Mouse (Mus musculus) MEL (cell line): ENCODE data around the gene Slc24a4. TPM values are rescaled to one million over a fixed set of nuclear protein-coding genes. Genes with fewer than 3 reads are reported as not detected.

Experiments
- DNase-seq: peaks from one replicate; pipeline ENCODE4 v3.0.0; 2011; ENCODE audit warnings: low read depth, low spot score
- H3K27ac ChIP-seq: 2 replicates; pipeline ENCODE4 v1.5.1; 2012; ENCODE audit warnings: low read depth, mild to moderate bottlenecking, control low read depth, low read length, moderate library complexity; ENCODE audit not compliant: control insufficient read depth
- H3K27me3 ChIP-seq, 2 experiments: fragments of 150-350 bp in 1 of 2; sonication (generic) in 1 of 2; 2 replicates each; pipeline ENCODE4 v1.6.1; 2012; ENCODE audit warnings: low read length in 2 of 2, mild to moderate bottlenecking in 2 of 2, improper control_type of control experiment in 1 of 2, moderate library complexity in 1 of 2; ENCODE audit not compliant: insufficient read depth in 2 of 2, control insufficient read depth in 1 of 2
- H3K36me3 ChIP-seq, 2 experiments: 2 replicates each; pipeline ENCODE4 v1.6.1; 2012 to 2014; ENCODE audit warnings: low read length in 2 of 2, improper control_type of control experiment in 1 of 2, inconsistent platforms in 1 of 2, mild to moderate bottlenecking in 1 of 2; ENCODE audit not compliant: insufficient read depth in 2 of 2, control insufficient read depth in 1 of 2
- H3K4me1 ChIP-seq, 2 experiments: fragments of 150-350 bp in 1 of 2; sonication (generic) in 1 of 2; 2 replicates each; pipeline ENCODE4 v1.6.1; 2012; ENCODE audit warnings: low read length in 2 of 2, improper control_type of control experiment in 1 of 2, mild to moderate bottlenecking in 1 of 2; ENCODE audit not compliant: insufficient read depth in 2 of 2, control insufficient read depth in 1 of 2
- H3K4me3 ChIP-seq, 2 experiments: fragments of 150-350 bp in 1 of 2; sonication (generic) in 1 of 2; 2 replicates each; pipeline ENCODE4 v1.5.1; 2012; ENCODE audit warnings: low read depth in 2 of 2, low read length in 2 of 2, mild to moderate bottlenecking in 2 of 2, moderate library complexity in 2 of 2, control low read depth in 1 of 2, improper control_type of control experiment in 1 of 2; ENCODE audit not compliant: control insufficient read depth in 1 of 2, insufficient read depth in 1 of 2
- H3K79me2 ChIP-seq: 2 replicates; pipeline ENCODE4 v1.6.1; 2012; ENCODE audit warnings: mild to moderate bottlenecking, low read length, moderate library complexity; ENCODE audit not compliant: control insufficient read depth, poor library complexity, insufficient read depth
- H3K9ac ChIP-seq: 2 replicates; pipeline ENCODE4 v1.6.1; 2012; ENCODE audit warnings: low read depth, mild to moderate bottlenecking, control low read depth, low read length, moderate library complexity; ENCODE audit not compliant: control insufficient read depth, poor library complexity, severe bottlenecking
- H3K9me3 ChIP-seq: fragments of 150-350 bp; sonication (generic); replicated peaks from 2 replicates; pipeline ENCODE4 v1.6.1; 2012; ENCODE audit warnings: mild to moderate bottlenecking, low read length, improper control_type of control experiment, moderate library complexity; ENCODE audit not compliant: insufficient read depth
- CTCF ChIP-seq, 3 experiments: IDR thresholded peaks in 2 of 3; conservative IDR thresholded peaks in 1 of 3; 2 replicates each; pipeline ENCODE4 v1.5.1; 2011 to 2012; ENCODE audit warnings: low read length in 3 of 3, low read depth in 2 of 3, mild to moderate bottlenecking in 2 of 3, improper control_type of control experiment in 1 of 3, inconsistent platforms in 1 of 3, mixed read lengths in 1 of 3, moderate library complexity in 1 of 3; ENCODE audit not compliant: control insufficient read depth in 1 of 3, insufficient read depth in 1 of 3, poor library complexity in 1 of 3, severe bottlenecking in 1 of 3
- ELF1 ChIP-seq: IDR thresholded peaks from 2 replicates; pipeline ENCODE4 v1.6.1; 2014; ENCODE audit warnings: low read depth, mild to moderate bottlenecking, inconsistent platforms, low read length, improper control_type of control experiment, moderate library complexity
- HCFC1 ChIP-seq: IDR thresholded peaks from 2 replicates; pipeline ENCODE4 v1.6.1; 2012; ENCODE audit warnings: low read depth, mild to moderate bottlenecking, inconsistent platforms, low read length, improper control_type of control experiment, moderate library complexity
- JUND ChIP-seq: IDR thresholded peaks from 2 replicates; pipeline ENCODE4 v1.6.1; 2011; ENCODE audit warnings: low read depth, mild to moderate bottlenecking, improper control_type of control experiment, low read length
- MYC ChIP-seq: IDR thresholded peaks from 2 replicates; pipeline ENCODE4 v1.6.1; 2011; ENCODE audit warnings: low read depth, mild to moderate bottlenecking, low read length, improper control_type of control experiment, moderate library complexity
- NELFE ChIP-seq: IDR thresholded peaks from 2 replicates; pipeline ENCODE4 v1.6.1; 2011; ENCODE audit warnings: low read depth, low read length, improper control_type of control experiment
- POLR2AphosphoS5 ChIP-seq: IDR thresholded peaks from 2 replicates; pipeline ENCODE4 v1.6.1; 2012; ENCODE audit warnings: low read depth, borderline replicate concordance, mild to moderate bottlenecking, inconsistent platforms, low read length, moderate library complexity, mixed read lengths
- RCOR1 ChIP-seq: IDR thresholded peaks from 2 replicates; pipeline ENCODE4 v1.6.1; 2012; ENCODE audit warnings: low read depth, mild to moderate bottlenecking, inconsistent platforms, low read length, improper control_type of control experiment
- ZC3H11A ChIP-seq: IDR thresholded peaks from 2 replicates; pipeline ENCODE4 v1.6.1; 2012; ENCODE audit warnings: low read depth, mild to moderate bottlenecking, inconsistent platforms, low read length, improper control_type of control experiment
- ZKSCAN1 ChIP-seq: IDR thresholded peaks from 2 replicates; pipeline ENCODE4 v1.6.1; 2012; ENCODE audit warnings: low read depth, mild to moderate bottlenecking, inconsistent platforms, low read length, improper control_type of control experiment, moderate library complexity
- ZNF384 ChIP-seq: IDR thresholded peaks from 2 replicates; pipeline ENCODE4 v1.6.1; 2012; ENCODE audit warnings: low read depth, mild to moderate bottlenecking, inconsistent platforms, low read length, improper control_type of control experiment
- polyA plus RNA-seq, 2 experiments: library from polyadenylated mRNA; stranded (reverse) in 1 of 2; unstranded in 1 of 2; fragments of >175 nt in 1 of 2; fragments of >200 nt in 1 of 2; gene quantifications; 2 replicates each; pipeline versions ENCODE4 v1.2.1 to v1.2.4; 2012; ENCODE audit warnings: low replicate concordance in 2 of 2, low read depth in 1 of 2; ENCODE audit not compliant: insufficient read length in 2 of 2, insufficient read depth in 1 of 2, missing spikeins in 1 of 2
- total RNA-seq: library from RNA; depleted of rRNA; stranded (reverse); fragments of 300-350 nt; gene quantifications from 2 replicates; pipeline ENCODE4 v1.2.3, GENCODE M21; 2012; rRNA removed

The Slc24a4 gene
- total and polyA plus RNA-seq, 3 experiments = not detected

GRCm38 (mm10) chr12:102311454-102311853, 182.9 kb downstream of the Slc24a4 start:
- H3K36me3 ChIP-seq = peaks cover 0 to 9% of the 10 kb centered on the region in 2 experiments; a peak in 2 of 4 replicates
- H3K4me1 ChIP-seq = peaks cover 0 to 19% of the 10 kb centered on the region in 2 experiments; a peak in 3 of 4 replicates
- no peak overlapping the region for H3K4me3 ChIP-seq
- DNase-seq = no peak
- no peak for TF ChIP-seq ZC3H11A
- TF ChIP-seq HCFC1 = no peak
- no peak for TF ChIP-seq RCOR1
- TF ChIP-seq ELF1 = no peak
- TF ChIP-seq MYC = no peak
- no peak for TF ChIP-seq POLR2AphosphoS5
- TF ChIP-seq NELFE = no peak
- no peak for TF ChIP-seq ZKSCAN1
- TF ChIP-seq ZNF384 = no peak
- TF ChIP-seq JUND = no peak
- no peak for TF ChIP-seq CTCF (IDR thresholded peaks at IDR 0.05 in 2 of 3, conservative IDR thresholded peaks at IDR 0.05 in 1 of 3; ENCODE audit: control insufficient read depth in 1 of 3, insufficient read depth in 1 of 3, low read depth in 2 of 3, low read length in 3 of 3, poor library complexity in 1 of 3, severe bottlenecking in 1 of 3)
- TF ChIP-seq, all 39 proteins: peak for 0
- no peaks in the 10 kb centered on the region for H3K79me2 ChIP-seq
- H3K27ac ChIP-seq = no peak overlapping the region
- no peaks in the 10 kb centered on the region for H3K27me3 ChIP-seq
- no peak overlapping the region for H3K9ac ChIP-seq
- no peaks in the 10 kb centered on the region for H3K9me3 ChIP-seq

Other genes with a start within 250 kb of the Slc24a4 start
- 9.8 and 10.4 TPM in 2 replicates for gene Trip11, start 215.5 kb upstream of the Slc24a4 start, total RNA-seq
- 1 to 10 TPM in 1 of 2 experiments, not detected in 1; 7.6 TPM for gene Trip11, start 215.5 kb upstream of the Slc24a4 start, polyA plus RNA-seq
- gene Atxn3, start 170.5 kb upstream of the Slc24a4 start, total RNA-seq = 21.8 and 22.1 TPM in 2 replicates
- 100 to 1,000 TPM in 1 of 2 experiments, 10 to 100 TPM in 1; 27.8 to 400 TPM for gene Atxn3, start 170.5 kb upstream of the Slc24a4 start, polyA plus RNA-seq
- gene Cpsf2, start 152.7 kb upstream of the Slc24a4 start, total RNA-seq = 56.9 and 62.9 TPM in 2 replicates
- gene Cpsf2, start 152.7 kb upstream of the Slc24a4 start, polyA plus RNA-seq = 100 to 1,000 TPM in 1 of 2 experiments, 10 to 100 TPM in 1; 52.1 to 109 TPM
- gene Rin3, start 154.3 kb downstream of the Slc24a4 start, total RNA-seq = 14.8 and 17.5 TPM in 2 replicates
- gene Rin3, start 154.3 kb downstream of the Slc24a4 start, polyA plus RNA-seq = 10 to 100 TPM in 1 of 2 experiments, not detected in 1; 38.9 TPM